Mouse (Mus musculus): ENCODE measurements around the gene Vegfb. TPM values are rescaled to one million over a fixed set of nuclear protein-coding genes. Genes with fewer than 3 reads are reported as not detected.
A peak's percentile ranks its signal among the peaks of the same experiment; 100 is the strongest.

Vegfb gene
- polyA plus RNA-seq, 1 experiment from 2014 or later, result 57.5 TPM

- peak within 1 kb of the TSS; percentile 2; the same call in 1 of the 2 replicates for H3K9ac ChIP-seq
These were observed 53.1 kb downstream of the Vegfb start, which contains the start of gene Kcnk4 for GRCm38 (mm10) chr19:6934195-6934977. Gene Kcnk4, minus strand, starts transcription at chr19:6934515.

DNA sequence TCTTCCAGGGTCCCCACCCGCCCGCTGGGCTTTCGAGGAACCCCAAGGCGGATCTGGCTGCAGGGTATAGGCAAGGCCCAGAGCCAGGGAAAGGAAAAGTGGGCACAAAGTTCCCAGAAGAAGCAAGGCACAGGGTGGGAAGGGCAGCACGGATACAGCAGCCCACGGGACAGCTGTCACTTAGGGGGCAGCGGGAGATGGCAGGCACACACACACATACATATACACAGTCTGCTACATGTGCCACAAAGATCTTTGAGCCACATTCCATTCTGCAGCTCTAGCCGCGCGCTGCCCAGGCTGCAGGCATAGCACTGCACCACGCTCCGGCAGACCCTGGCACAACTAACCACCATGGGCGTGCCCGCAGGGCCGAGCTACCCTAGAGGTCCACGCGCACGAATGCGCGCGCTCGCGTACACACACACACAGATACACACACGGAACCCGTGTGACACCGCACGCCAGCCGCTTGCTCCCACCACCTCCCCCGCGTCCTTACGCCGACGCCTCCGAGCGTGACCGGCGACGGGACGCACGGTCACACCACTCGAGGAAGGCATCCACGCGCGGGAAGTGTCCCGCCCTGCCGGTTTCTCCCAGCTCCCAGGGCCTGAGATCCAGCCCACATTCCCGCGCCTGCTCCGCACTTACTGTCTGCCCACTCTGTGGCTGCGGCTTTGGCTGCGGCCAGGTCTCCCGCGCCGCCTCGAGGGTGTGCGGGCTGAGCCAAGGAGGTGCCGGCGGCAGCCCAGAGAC, 53.8 kb downstream of the Vegfb start:
- peaks cover 8% of the 10 kb centered on the region for H3K4me1 ChIP-seq
- WGBS, result 4% methylated on average over 58 of the region's 58 CpGs
- no peak for ATAC-seq (ENCODE audit: insufficient number of reproducible peaks, insufficient read depth, low FRiP score, low TSS enrichment)

More at GRCm38 (mm10) chr19:6934195-6934977, 53.1 kb downstream of the Vegfb start, which contains the start of gene Kcnk4:
- Histone ChIP-seq H3K27ac (no peak within 1 kb of the TSS), H3K27me3 (peaks cover 66% of the 10 kb centered on the region), H3K4me1 (peaks cover 8% of the 10 kb centered on the region), H3K9me3 (no peaks in the 10 kb centered on the region), H3K4me3 (peak within 1 kb of the TSS; percentile 37), H3K4me2 (replicated peaks) (peak within 1 kb of the TSS; percentile 60), H3K36me3 (no peaks in the 10 kb centered on the region)
- WGBS, result 11% methylated on average over 23 of the region's 23 CpGs
- no peak for ATAC-seq (ENCODE audit: insufficient number of reproducible peaks, insufficient read depth, low FRiP score, low TSS enrichment)

GRCm38 (mm10) chr19:6933102-6933435, 54.4 kb downstream of the Vegfb start:
- 12% methylated on average over 4 of the region's 4 CpGs for WGBS
- Histone ChIP-seq H3K27ac (no peak overlapping the region), H3K9me3 (no peaks in the 10 kb centered on the region), H3K27me3 (peaks cover 79% of the 10 kb centered on the region), H3K4me2 (replicated peaks) (peak overlapping the region; percentile 60; the same call in 1 of the 2 replicates), H3K4me3 (peak overlapping the region; percentile 37), H3K9ac (no peak overlapping the region; the same call in 1 of the 2 replicates), H3K36me3 (no peaks in the 10 kb centered on the region), H3K4me1 (peaks cover 8% of the 10 kb centered on the region)
- ATAC-seq (ENCODE audit: insufficient number of reproducible peaks, insufficient read depth, low FRiP score, low TSS enrichment), result no peak

More for the DNA sequence above, 53.8 kb downstream of the Vegfb start:
- H3K36me3 ChIP-seq, result no peaks in the 10 kb centered on the region
- no peaks in the 10 kb centered on the region for H3K9me3 ChIP-seq
- peak overlapping the region; percentile 60 for H3K4me2 ChIP-seq (replicated peaks)
- H3K27ac ChIP-seq, result no peak overlapping the region
- H3K27me3 ChIP-seq, result peaks cover 74% of the 10 kb centered on the region
- H3K9ac ChIP-seq, result peak overlapping the region; percentile 2; the same call in 1 of the 2 replicates
- peak overlapping the region; percentile 37 for H3K4me3 ChIP-seq

Other genes starting within 250 kb of the Vegfb start
- 17.8 and 19.5 TPM in 2 replicates for gene Rps6ka4, start 147.0 kb downstream of the Vegfb start, polyA plus RNA-seq (2016; fragmentation: Nextera tagmentation; extraction: Ambion mirVana)
- 0.69 and 0.70 TPM in 2 replicates for gene Ccdc88b, start 129.4 kb downstream of the Vegfb start, polyA plus RNA-seq (2016; fragmentation: Nextera tagmentation; extraction: Ambion mirVana)
- gene Trmt112, start 78.0 kb downstream of the Vegfb start, polyA plus RNA-seq (2016; fragmentation: Nextera tagmentation; extraction: Ambion mirVana), result 142 and 157 TPM in 2 replicates
- gene Prdx5, start 77.5 kb downstream of the Vegfb start, polyA plus RNA-seq (2016; fragmentation: Nextera tagmentation; extraction: Ambion mirVana), result 192 and 193 TPM in 2 replicates
- 9.5 and 10.9 TPM in 2 replicates for gene Esrra, start 65.8 kb downstream of the Vegfb start, polyA plus RNA-seq (2016; fragmentation: Nextera tagmentation; extraction: Ambion mirVana)
- gene Catsperz, start 62.3 kb downstream of the Vegfb start, polyA plus RNA-seq (2016; fragmentation: Nextera tagmentation; extraction: Ambion mirVana), result 1.2 and 1.7 TPM in 2 replicates
- gene Kcnk4, start 53.1 kb downstream of the Vegfb start, polyA plus RNA-seq (2016; fragmentation: Nextera tagmentation; extraction: Ambion mirVana), result 0.62 and 0.65 TPM in 2 replicates
- 75.0 and 77.6 TPM in 2 replicates for gene Bad, start 45.8 kb downstream of the Vegfb start, polyA plus RNA-seq (2016; fragmentation: Nextera tagmentation; extraction: Ambion mirVana)
- gene Gpr137, start 45.2 kb downstream of the Vegfb start, polyA plus RNA-seq (2016; fragmentation: Nextera tagmentation; extraction: Ambion mirVana), result 28.4 and 32.7 TPM in 2 replicates
- gene Ppp1r14b, start 12.7 kb downstream of the Vegfb start, polyA plus RNA-seq (2016; fragmentation: Nextera tagmentation; extraction: Ambion mirVana), result 255 and 291 TPM in 2 replicates
- gene Plcb3, start 11.2 kb downstream of the Vegfb start, polyA plus RNA-seq (2016; fragmentation: Nextera tagmentation; extraction: Ambion mirVana), result 47.4 and 48.7 TPM in 2 replicates
- gene Fkbp2, start 7.2 kb downstream of the Vegfb start, polyA plus RNA-seq (2016; fragmentation: Nextera tagmentation; extraction: Ambion mirVana), result 76.2 and 77.9 TPM in 2 replicates
- gene Dnajc4, start 4.9 kb upstream of the Vegfb start, polyA plus RNA-seq (2016; fragmentation: Nextera tagmentation; extraction: Ambion mirVana), result 22.5 and 23.1 TPM in 2 replicates
- gene Nudt22, start 8.5 kb upstream of the Vegfb start, polyA plus RNA-seq (2016; fragmentation: Nextera tagmentation; extraction: Ambion mirVana), result 20.5 and 25.0 TPM in 2 replicates
- 10.8 and 11.7 TPM in 2 replicates for gene Trpt1, start 8.5 kb upstream of the Vegfb start, polyA plus RNA-seq (2016; fragmentation: Nextera tagmentation; extraction: Ambion mirVana)
- gene Fermt3, start 31.8 kb upstream of the Vegfb start, polyA plus RNA-seq (2016; fragmentation: Nextera tagmentation; extraction: Ambion mirVana), result 6.5 and 7.2 TPM in 2 replicates
- gene Stip1, start 52.3 kb upstream of the Vegfb start, polyA plus RNA-seq (2016; fragmentation: Nextera tagmentation; extraction: Ambion mirVana), result 273 and 275 TPM in 2 replicates
- gene Macrod1, start 69.2 kb upstream of the Vegfb start, polyA plus RNA-seq (2016; fragmentation: Nextera tagmentation; extraction: Ambion mirVana), result 11.3 and 12.2 TPM in 2 replicates
- gene Flrt1, start 118.1 kb upstream of the Vegfb start, polyA plus RNA-seq (2016; fragmentation: Nextera tagmentation; extraction: Ambion mirVana), result 6.6 and 6.8 TPM in 2 replicates
- gene Otub1, start 218.7 kb upstream of the Vegfb start, polyA plus RNA-seq (2016; fragmentation: Nextera tagmentation; extraction: Ambion mirVana), result 234 and 242 TPM in 2 replicates
- gene Cox8a, start 230.0 kb upstream of the Vegfb start, polyA plus RNA-seq (2016; fragmentation: Nextera tagmentation; extraction: Ambion mirVana), result 824 and 858 TPM in 2 replicates

Measured in embryonic facial prominence, embryonic 12.5 days (tissue).